Mouse (Mus musculus): ENCODE data around the gene Rrbp1.

GRCm38 (mm10) chr2:143946399-143946798 is 64.7 kb downstream of the Rrbp1 start:
- TF ChIP-seq CTCF (IDR thresholded peaks at IDR 0.05; ENCODE audit: borderline replicate concordance, insufficient read depth, low read depth, low read length) (no peak), POLR2A (IDR thresholded peaks at IDR 0.05; ENCODE audit: borderline replicate concordance, insufficient read depth, low read length) (no peak)

All from cerebellum, adult 2 months (tissue).